Mouse (Mus musculus) limb, embryonic 14.5 days (tissue): ENCODE data around the gene Wdr1. TPM values are rescaled to one million over a fixed set of nuclear protein-coding genes. Genes with fewer than 3 reads are reported as not detected.

Source experiments
- ATAC-seq: fragments of 200-750 bp; cut with Nextera tagmentation; 2 replicates; pipeline ENCODE4 v1.8.0; 2017; ENCODE audit warnings: low read depth, moderate number of reproducible peaks, moderate TSS enrichment; ENCODE audit not compliant: low FRiP score
- DNase-seq: peaks from one replicate; pipeline ENCODE4 v3.0.0-alpha.2; 2015; ENCODE audit warnings: low spot score
- H3K27ac ChIP-seq: fragments of 300-500 bp; sonication (generic); replicated peaks from 2 replicates; pipeline ENCODE4 v1.5.1; 2014; ENCODE audit warnings: low read depth, mild to moderate bottlenecking, low read length, moderate library complexity, mixed read lengths
- H3K27me3 ChIP-seq: fragments of 300-500 bp; sonication (generic); 2 replicates; pipeline ENCODE4 v1.6.1; 2014; ENCODE audit warnings: low read length, mixed read lengths; ENCODE audit not compliant: control insufficient read depth, insufficient read depth
- H3K36me3 ChIP-seq: fragments of 300-500 bp; sonication (generic); 2 replicates; pipeline ENCODE4 v1.6.1; 2014; ENCODE audit warnings: mild to moderate bottlenecking, low read length, moderate library complexity, mixed read lengths; ENCODE audit not compliant: control insufficient read depth, insufficient read depth
- H3K4me1 ChIP-seq: fragments of 300-500 bp; sonication (generic); 2 replicates; pipeline ENCODE4 v1.6.1; 2014; ENCODE audit warnings: antibody characterized with exemption, low read length, mixed read lengths; ENCODE audit not compliant: control insufficient read depth, insufficient read depth
- H3K4me2 ChIP-seq: fragments of 300-500 bp; sonication (generic); replicated peaks from 2 replicates; pipeline ENCODE4 v1.6.1; 2014; ENCODE audit warnings: low read depth, mild to moderate bottlenecking, low read length, moderate library complexity; ENCODE audit not compliant: severe bottlenecking
- H3K4me3 ChIP-seq: fragments of 300-500 bp; sonication (generic); replicated peaks from 2 replicates; pipeline ENCODE4 v1.5.1; 2014; ENCODE audit warnings: low read length
- H3K9ac ChIP-seq: fragments of 300-500 bp; sonication (generic); 2 replicates; pipeline ENCODE4 v1.6.1; 2014; ENCODE audit warnings: mild to moderate bottlenecking, low read depth, low read length, moderate library complexity; ENCODE audit not compliant: severe bottlenecking
- H3K9me3 ChIP-seq: fragments of 300-500 bp; sonication (generic); 2 replicates; pipeline ENCODE4 v1.6.1; 2016; ENCODE audit warnings: low read length; ENCODE audit not compliant: control insufficient read depth
- POLR2A ChIP-seq: fragments of 200-500 bp; IDR thresholded peaks from 2 replicates; pipeline ENCODE4 v1.8.0; 2012; ENCODE audit warnings: inconsistent platforms, mild to moderate bottlenecking, moderate library complexity, borderline replicate concordance; ENCODE audit not compliant: insufficient read depth, insufficient read length; ENCODE audit errors: extremely low read depth
- WGBS: fragments of 180-500 bp; shearing (Covaris S2); extraction: QIAGEN DNeasy Blood & Tissue Kit; methylation state at CpG from one replicate; pipeline ENCODE4 v1.1.7; 2014; 5-methylcytosine and 5-hydroxymethylcytosine counted together
- polyA plus RNA-seq, 2 experiments: library from polyadenylated mRNA; depleted of rRNA in 1 of 2; stranded (reverse) in 1 of 2; unstranded in 1 of 2; fragments of >200 nt; fragmentation: Nextera tagmentation in 1 of 2; extraction: Ambion mirVana in 1 of 2; gene quantifications; 2 replicates each; pipeline versions ENCODE4 v1.2.1 to v1.2.3; 2012 to 2014

The Wdr1 gene
- polyA plus RNA-seq, 2 experiments, result 136 to 231 TPM

DNA sequence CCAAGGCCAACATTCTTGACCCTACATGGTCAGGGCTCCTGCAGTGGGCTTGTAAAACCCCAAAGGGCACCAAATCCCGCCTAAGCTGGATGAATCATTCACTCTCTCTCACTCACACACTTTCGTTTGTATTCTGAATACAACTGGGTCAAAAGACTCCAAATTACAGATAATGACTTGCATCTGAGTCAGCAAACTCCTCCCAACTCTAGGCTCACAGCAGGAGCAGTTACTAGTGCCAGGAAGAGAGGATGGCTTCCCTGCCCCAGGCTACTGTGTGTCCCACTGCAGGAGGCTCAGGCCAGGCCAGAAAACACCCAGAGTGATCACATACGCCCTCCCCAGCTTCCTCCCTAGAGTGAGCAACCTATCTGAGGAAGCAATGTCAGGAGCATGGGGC, 9.1 kb downstream of the Wdr1 start:
- Histone ChIP-seq H3K9me3 (no peaks in the 10 kb centered on the region), H3K4me1 (peaks cover 17% of the 10 kb centered on the region), H3K4me3 (no peak overlapping the region), H3K27ac (no peak overlapping the region), H3K4me2 (no peak overlapping the region), H3K36me3 (peaks cover 63% of the 10 kb centered on the region), H3K9ac (no peak overlapping the region), H3K27me3 (no peaks in the 10 kb centered on the region)
- DNase-seq (no peak), ATAC-seq (no peak)
- WGBS, result 30% methylated on average over 3 of the region's 3 CpGs
- no peak for TF ChIP-seq POLR2A

DNA sequence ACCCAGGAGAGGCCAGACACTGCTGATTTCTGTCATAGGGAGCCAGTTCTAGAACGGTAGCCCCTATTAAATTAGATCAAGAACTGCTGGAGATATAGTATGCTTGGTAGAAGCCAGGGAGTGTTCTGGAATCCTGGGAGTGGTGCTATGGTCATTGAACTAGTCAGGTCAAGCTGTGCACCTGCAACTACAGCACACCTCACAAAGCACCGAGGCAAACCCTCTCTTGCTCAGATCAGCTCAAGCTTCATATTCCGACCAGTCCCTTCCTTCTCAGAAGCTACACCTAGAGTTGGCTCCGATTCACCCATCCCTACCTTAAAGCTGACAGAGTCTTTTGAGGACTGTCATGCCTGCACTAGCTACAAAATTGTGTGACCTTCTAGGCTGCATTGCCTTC, 9.5 kb downstream of the Wdr1 start:
- TF ChIP-seq POLR2A, result no peak
- 79% methylated on average over 4 of the region's 4 CpGs for WGBS

GRCm38 (mm10) chr5:38552615-38553014, 10.4 kb downstream of the Wdr1 start:
- no peak overlapping the region for H3K27ac ChIP-seq
- no peaks in the 10 kb centered on the region for H3K9me3 ChIP-seq
- H3K27me3 ChIP-seq, result no peaks in the 10 kb centered on the region
- H3K36me3 ChIP-seq, result peaks cover 70% of the 10 kb centered on the region
- H3K4me2 ChIP-seq, result no peak overlapping the region
- peaks cover 18% of the 10 kb centered on the region for H3K4me1 ChIP-seq
- no peak for DNase-seq
- no peak overlapping the region for H3K4me3 ChIP-seq
- 71% methylated on average over 3 of the region's 3 CpGs for WGBS
- TF ChIP-seq POLR2A, result no peak
- no peak overlapping the region for H3K9ac ChIP-seq
- no peak for ATAC-seq

More for the DNA sequence above, 9.5 kb downstream of the Wdr1 start:
- Histone ChIP-seq H3K27ac (no peak overlapping the region), H3K36me3 (peaks cover 63% of the 10 kb centered on the region), H3K9me3 (no peaks in the 10 kb centered on the region), H3K4me3 (no peak overlapping the region), H3K9ac (no peak overlapping the region), H3K4me1 (peaks cover 18% of the 10 kb centered on the region), H3K4me2 (no peak overlapping the region), H3K27me3 (no peaks in the 10 kb centered on the region)
- ATAC-seq (no peak), DNase-seq (no peak)

- Histone ChIP-seq H3K4me3 (no peak overlapping the region), H3K4me1 (peaks cover 18% of the 10 kb centered on the region), H3K9ac (no peak overlapping the region), H3K9me3 (no peaks in the 10 kb centered on the region), H3K4me2 (no peak overlapping the region), H3K27me3 (no peaks in the 10 kb centered on the region), H3K27ac (peak overlapping the region; percentile 78), H3K36me3 (peaks cover 74% of the 10 kb centered on the region)
- DNase-seq (no peak), ATAC-seq (no peak)
- no peak for TF ChIP-seq POLR2A
- 79% methylated on average over 1 of the region's 1 CpGs for WGBS
Observed at GRCm38 (mm10) chr5:38550221-38550768, 12.7 kb downstream of the Wdr1 start.

GRCm38 (mm10) chr5:38549461-38549909, 13.5 kb downstream of the Wdr1 start:
- ATAC-seq (peak; percentile 75), DNase-seq (peak; percentile 58)
- Histone ChIP-seq H3K9ac (no peak overlapping the region), H3K4me2 (no peak overlapping the region; the same call in 1 of the 2 replicates), H3K4me1 (peaks cover 18% of the 10 kb centered on the region), H3K4me3 (no peak overlapping the region), H3K27ac (peak overlapping the region; percentile 78), H3K9me3 (no peaks in the 10 kb centered on the region), H3K36me3 (peaks cover 81% of the 10 kb centered on the region), H3K27me3 (no peaks in the 10 kb centered on the region)
- TF ChIP-seq POLR2A, result no peak
- WGBS, result 63% methylated on average over 3 of the region's 3 CpGs
